Mouse (Mus musculus) olfactory bulb, adult 2 months (tissue): Measurements from ENCODE around the gene Ttc34. TPM values are rescaled to one million over a fixed set of nuclear protein-coding genes. Genes with fewer than 3 reads are reported as not detected.

Source experiments
- H3K27ac ChIP-seq: fragments of 200-500 bp; 2 replicates; pipeline ENCODE4 v1.5.1; 2012; ENCODE audit warnings: low read depth, low read length; ENCODE audit not compliant: insufficient read depth
- H3K4me1 ChIP-seq: fragments of 200-500 bp; 2 replicates; pipeline ENCODE4 v1.6.1; 2012; ENCODE audit warnings: low read length; ENCODE audit not compliant: control insufficient read depth, insufficient read depth
- H3K4me3 ChIP-seq: fragments of 200-500 bp; 2 replicates; pipeline ENCODE4 v1.5.1; 2012; ENCODE audit warnings: mild to moderate bottlenecking, low read depth, low read length, moderate library complexity; ENCODE audit not compliant: insufficient read depth
- CTCF ChIP-seq: fragments of 200-500 bp; IDR thresholded peaks from 2 replicates; pipeline ENCODE4 v1.5.1; 2012; ENCODE audit warnings: low read depth, mild to moderate bottlenecking, low read length, moderate library complexity; ENCODE audit not compliant: insufficient read depth
- POLR2A ChIP-seq: fragments of 200-500 bp; IDR thresholded peaks from 2 replicates; pipeline ENCODE4 v1.6.1; 2012; ENCODE audit warnings: mild to moderate bottlenecking, low read depth, low read length, moderate library complexity; ENCODE audit not compliant: insufficient read depth
- WGBS: fragments of 180-500 bp; shearing (Covaris S2); methylation state at CpG from one replicate; pipeline ENCODE4 v1.1.7; 2018; 5-methylcytosine and 5-hydroxymethylcytosine counted together
- polyA plus RNA-seq: library from polyadenylated mRNA; stranded (reverse); fragments of >200 nt; gene quantifications from 2 replicates; pipeline ENCODE4 v1.2.4, GENCODE M21; 2012; ENCODE audit warnings: low replicate concordance; ENCODE audit not compliant: missing spikeins, insufficient read depth, insufficient read length

Ttc34 gene
- polyA plus RNA-seq, 1 experiment = not detected

DNA sequence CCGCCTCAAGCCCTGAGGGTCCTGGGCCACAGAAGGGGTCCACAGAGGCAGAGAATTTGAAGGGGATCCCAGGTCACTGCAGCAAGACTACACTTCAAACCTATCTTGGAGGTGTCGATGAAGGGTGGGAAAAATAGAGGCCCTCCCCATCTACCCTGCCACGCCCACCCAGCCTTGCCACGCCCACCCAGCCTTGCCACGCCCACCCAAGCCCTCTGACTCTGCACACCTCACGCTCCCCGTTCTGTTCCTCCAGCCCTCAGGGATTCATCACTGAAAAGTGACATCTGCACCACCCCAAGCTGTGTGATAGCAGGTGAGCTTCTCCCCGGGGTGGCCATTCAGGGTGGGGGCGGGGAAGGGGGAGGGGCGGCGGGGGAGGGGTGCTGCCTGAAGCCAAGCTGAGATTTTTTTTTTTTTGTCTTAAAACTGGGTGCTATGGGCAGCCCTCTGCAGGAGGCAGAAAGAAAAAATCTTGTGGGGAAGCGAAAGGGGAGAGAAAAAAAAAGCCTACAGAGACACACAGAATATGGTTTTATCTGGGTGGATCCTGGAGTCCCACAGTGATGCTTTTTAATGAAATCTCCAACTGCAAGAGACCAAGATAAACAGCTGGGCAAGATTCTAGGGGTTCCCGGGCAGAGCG lies 44.9 kb downstream of the Ttc34 start:
- Histone ChIP-seq H3K4me3 (no peak overlapping the region), H3K4me1 (no peaks in the 10 kb centered on the region), H3K27ac (no peak overlapping the region)
- no peak for TF ChIP-seq POLR2A
- TF ChIP-seq CTCF = no peak
- WGBS = 26% methylated on average over 14 of the region's 14 CpGs

DNA sequence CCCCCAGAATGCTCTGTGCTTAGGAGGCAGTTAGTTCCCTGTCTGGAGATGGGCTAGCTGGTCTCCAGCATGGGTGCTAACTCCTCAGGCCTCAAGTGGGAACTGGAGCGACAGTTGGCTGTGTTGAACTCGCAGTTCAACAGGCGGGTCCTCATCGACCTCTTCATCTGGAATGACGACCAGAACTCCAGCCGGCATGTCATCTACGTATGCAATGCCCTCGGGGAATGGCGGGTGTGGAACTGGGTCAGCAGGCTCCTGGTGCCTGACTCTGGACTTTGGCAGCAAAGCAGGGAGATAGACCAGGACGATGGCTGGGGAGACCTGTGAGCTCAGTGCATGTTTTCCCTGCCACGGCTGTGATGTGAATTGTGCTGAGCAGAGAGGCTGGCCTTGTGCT lies 48.2 kb downstream of the Ttc34 start:
- TF ChIP-seq POLR2A = no peak
- TF ChIP-seq CTCF = no peak
- WGBS = 87% methylated on average over 11 of the region's 11 CpGs
- Histone ChIP-seq H3K27ac (no peak overlapping the region), H3K4me1 (no peaks in the 10 kb centered on the region), H3K4me3 (no peak overlapping the region)

DNA sequence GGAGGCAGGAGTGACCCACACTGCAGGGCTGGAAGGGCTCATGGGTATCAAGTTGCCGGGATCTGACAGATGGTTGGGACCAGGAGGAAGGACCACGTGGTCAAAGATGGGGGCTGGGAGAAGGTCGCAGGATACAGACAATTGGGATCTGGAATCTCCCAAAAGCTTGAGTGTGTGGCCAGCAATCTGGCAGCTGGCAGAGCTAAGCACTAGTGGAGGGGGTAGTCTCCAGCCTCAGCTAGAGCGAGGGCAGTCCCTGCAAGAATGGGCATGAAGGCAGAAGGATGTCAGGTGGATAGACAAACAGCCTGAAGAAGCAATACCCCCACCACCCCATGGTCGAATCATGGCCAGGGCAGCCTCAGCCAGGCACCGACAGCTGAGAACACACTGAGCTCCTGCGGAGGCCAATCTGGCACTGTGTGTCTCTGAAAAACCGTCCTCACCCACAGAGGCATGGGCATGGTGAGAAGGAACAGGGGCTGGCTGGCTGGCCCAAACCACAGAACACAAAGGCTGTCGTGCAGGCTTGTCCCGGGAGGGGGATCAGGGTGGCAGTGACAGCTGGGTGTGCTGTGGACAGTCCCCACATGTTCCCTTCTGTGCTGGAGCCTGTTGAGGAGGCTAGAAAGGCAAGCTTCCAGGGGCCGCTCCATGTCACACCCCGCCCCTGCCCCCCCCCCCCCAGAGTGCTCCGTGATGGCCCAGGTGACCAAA lies 49.8 kb downstream of the Ttc34 start:
- no peak for TF ChIP-seq CTCF
- no peak for TF ChIP-seq POLR2A
- no peak overlapping the region for H3K4me3 ChIP-seq
- WGBS = 71% methylated on average over 13 of the region's 13 CpGs
- no peaks in the 10 kb centered on the region for H3K4me1 ChIP-seq
- H3K27ac ChIP-seq = no peak overlapping the region

DNA sequence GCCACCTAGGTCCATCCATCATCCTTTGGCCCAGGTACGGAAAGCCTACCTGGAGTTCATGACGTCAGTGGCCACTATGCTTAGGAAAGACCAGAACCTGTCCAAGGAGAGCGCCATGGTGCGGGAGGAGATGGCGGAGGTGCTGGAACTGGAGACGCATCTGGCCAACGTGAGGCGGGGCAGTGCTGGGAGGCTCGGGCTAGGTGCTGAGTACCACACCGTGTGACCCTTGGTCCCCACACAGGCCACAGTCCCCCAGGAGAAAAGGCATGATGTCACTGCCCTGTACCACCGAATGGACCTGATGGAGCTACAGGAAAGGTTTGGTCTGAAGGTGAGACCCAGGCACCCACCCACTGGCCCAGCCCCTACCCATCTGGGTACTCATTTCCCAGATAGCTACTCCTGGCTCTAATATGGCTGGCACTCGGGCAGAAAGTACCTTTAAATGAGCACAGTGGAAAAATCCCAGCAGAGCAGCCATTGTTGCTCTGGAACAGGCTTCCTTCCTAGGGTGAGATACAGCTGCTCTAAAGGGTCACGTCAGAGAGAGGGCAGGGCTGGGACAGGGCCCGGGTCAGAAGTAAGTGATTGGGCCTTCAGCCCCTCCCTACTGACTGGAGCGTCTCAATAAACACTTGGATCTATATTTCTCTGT lies 50.5 kb downstream of the Ttc34 start:
- 83% methylated on average over 15 of the region's 15 CpGs for WGBS
- Histone ChIP-seq H3K4me3 (no peak overlapping the region), H3K4me1 (no peaks in the 10 kb centered on the region), H3K27ac (no peak overlapping the region)
- TF ChIP-seq POLR2A (no peak), CTCF (no peak)

DNA sequence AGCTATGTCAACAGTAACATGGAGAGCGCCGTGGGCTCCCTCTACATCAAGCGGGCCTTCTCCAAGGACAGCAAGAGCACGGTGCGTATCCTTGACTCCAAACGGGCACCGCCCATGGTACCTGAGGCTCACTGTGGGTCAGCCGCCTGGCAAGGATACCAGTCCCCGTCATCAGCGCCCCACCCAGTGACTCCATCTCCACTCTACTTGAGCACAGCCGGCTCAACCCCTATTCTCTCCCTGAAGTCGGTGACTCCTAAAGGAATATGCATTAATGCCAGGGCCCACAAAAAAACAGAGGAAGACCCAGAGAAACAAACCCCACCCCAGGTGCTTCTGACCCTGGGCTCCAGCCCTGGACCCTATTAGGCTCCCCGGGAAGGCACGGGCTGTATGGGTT lies 53.6 kb downstream of the Ttc34 start:
- Histone ChIP-seq H3K27ac (no peak overlapping the region), H3K4me3 (no peak overlapping the region), H3K4me1 (no peaks in the 10 kb centered on the region)
- TF ChIP-seq CTCF = no peak
- 90% methylated on average over 14 of the region's 14 CpGs for WGBS

DNA sequence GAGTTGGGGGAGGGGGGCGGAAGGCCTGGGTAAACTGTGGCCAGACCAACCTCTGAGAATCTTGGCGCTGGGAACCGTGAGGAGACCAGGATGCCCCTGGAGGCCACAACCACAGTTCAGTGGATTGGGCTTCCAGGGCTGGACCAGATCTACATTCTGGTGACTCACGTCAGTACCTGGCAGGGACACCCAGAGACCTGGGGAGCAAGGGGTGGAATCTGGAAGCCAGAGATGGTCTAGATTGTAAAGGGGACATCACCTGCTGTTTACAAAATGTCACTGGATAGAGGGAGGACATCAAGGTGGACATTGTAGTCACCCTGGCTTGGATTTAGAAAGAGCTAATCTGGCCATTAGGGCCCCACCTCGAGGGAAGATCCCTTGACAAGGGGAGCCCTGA lies 58.3 kb downstream of the Ttc34 start:
- Histone ChIP-seq H3K27ac (no peak overlapping the region), H3K4me3 (no peak overlapping the region), H3K4me1 (peaks cover 20% of the 10 kb centered on the region)
- 87% methylated on average over 5 of the region's 5 CpGs for WGBS
- TF ChIP-seq CTCF (no peak), POLR2A (no peak)

DNA sequence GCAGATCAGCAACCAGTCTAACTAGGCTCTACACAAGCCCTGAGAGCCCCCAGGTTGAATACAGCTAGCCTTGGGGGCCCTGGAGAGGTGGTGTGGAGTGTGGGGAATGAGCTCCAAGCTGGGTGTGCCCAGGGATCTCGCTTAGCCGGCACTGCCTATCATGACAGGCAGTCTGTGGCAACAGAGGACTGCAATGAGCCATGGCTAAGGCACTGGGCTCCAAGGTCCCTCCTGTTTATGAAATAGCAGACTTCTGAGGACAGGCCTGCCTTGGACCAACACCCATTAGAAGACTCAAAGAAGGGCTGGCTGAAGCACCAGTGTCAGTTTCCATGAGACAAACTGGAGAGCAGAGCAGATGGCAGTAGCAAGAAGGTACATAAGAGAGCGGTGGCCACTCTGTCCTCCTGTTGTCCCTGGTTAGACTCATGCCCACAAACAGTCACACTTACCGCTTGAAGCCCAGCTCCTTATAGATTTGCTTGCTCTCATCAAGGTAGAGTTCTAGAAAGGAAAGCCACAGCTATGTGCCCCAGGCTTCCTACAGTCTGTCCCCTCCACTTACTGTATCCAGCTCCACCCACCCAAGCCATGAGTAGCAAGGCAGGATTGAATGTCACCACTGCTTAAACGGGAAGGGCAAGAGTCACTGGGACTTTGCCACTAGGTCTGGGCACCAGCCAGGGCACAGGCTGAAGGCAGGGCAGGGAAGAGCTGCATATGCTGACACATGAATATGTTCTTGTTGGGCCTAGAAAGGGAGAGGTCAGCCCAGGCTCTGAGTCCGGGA lies 60.6 kb downstream of the Ttc34 start:
- H3K27ac ChIP-seq = no peak overlapping the region

DNA sequence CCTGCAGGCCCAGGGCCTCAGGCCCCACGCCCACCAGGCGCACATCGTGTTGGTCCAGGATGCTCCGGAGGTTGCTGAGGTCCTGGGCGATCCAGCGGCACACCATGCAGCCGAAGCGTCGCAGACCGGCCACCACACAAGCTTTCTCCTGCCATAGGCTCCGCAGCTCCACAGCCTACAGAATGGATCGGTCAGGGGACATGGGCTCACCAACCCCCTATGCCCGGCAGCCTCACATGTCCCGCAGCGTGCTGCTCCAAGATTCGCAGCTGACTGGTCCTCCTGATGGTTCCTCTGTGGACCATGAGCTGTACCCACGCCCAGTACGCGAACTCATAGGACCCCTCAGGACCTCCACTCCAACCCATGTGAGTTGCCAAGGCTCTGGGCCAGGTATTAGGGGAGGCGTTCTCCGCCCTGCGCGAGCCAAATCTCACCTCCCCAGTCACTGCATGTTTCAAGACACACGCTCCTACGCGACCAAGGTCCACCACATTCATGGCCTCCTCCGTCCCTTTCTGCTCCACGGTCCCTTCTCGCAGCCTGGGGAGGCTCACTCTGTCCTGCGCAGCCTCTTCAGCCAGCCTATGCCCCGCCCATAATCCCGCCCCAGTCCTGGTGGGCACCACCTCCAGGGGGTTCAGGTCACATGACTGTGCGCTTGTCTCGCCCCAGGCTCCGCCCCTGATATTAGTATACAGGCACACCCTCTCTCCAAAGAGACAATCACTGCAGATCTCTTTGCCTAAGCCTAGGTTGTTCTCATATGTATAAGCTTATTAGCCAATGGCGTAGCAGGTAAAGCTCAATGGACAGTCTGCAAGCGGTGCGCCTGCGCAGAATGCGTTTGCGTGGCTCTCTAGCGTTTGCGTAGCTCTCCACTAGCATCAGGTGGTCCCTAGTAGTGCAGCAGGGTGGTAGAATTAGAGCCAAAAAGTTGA lies 61.5 kb downstream of the Ttc34 start, which contains the start of gene Fam213b:
Gene Fam213b (minus strand): TSS at position 630 of the 941 bp plus-strand sequence.
- WGBS = 3% methylated on average over 43 of the region's 43 CpGs
- H3K4me3 ChIP-seq = peak within 1 kb of the TSS; percentile 73
- peaks cover 20% of the 10 kb centered on the region for H3K4me1 ChIP-seq
- no peak for TF ChIP-seq CTCF
- peak; percentile 69; the same call in 1 of the 2 replicates for TF ChIP-seq POLR2A
- H3K27ac ChIP-seq = peak within 1 kb of the TSS; percentile 30; the same call in 1 of the 2 replicates

More for the DNA sequence above, 60.6 kb downstream of the Ttc34 start:
- no peak for TF ChIP-seq CTCF
- TF ChIP-seq POLR2A = no peak
- Histone ChIP-seq H3K4me1 (peaks cover 20% of the 10 kb centered on the region), H3K4me3 (peak overlapping the region; percentile 73)
- WGBS = 63% methylated on average over 6 of the region's 6 CpGs
